In the genomic region with DNA sequence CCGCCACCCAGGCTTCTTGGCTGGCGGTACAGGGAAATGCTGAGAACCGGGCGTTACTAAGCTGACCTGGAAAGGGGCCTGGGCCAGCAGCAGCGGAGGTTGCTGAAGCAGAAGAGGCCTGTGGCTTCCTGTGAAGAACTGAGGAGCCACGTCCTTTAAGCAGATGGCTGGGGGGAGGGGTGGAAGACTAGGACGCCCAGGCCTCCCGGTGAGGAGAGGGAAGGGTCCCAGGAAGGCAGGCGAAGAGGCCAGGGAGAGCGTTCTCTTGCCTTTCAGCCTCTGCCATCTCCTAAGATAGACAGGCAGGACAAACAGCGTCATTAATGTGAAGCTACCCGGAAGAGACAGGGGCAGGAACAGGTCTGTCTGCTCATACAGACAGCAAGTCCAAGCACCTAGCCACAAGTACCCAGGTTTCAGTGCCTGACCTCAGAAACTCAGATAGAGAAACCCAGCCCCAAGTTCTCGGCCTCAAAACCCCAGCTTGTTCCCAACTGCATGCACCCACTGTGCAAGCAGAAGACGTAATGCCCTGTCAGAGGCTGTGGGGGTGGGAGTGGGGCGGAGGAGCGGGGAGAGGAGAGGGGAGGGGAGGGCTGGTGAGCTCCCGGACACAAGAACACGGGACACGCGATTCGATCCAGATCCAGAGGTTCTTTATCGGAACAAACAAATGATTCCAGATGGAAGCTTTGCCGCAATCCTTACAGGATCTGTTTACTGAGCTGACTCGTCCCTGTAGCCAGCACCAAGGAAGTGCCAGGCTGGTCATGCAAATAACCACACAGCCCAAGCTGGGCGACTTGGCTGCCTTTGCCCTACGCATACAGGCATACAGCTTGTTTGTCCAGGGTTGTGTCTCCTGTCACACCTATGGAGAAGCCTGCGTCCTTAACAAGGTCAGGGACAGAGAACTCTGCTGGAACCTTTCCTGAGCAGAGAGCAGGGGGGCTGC, we compare ENCODE assay signal across 8 mouse cellular contexts. TPM values are rescaled to one million over a fixed set of nuclear protein-coding genes. Genes with fewer than 3 reads are reported as not detected.
DNase-seq lines count a peak whose midpoint lies in the region; ATAC-seq and TF ChIP-seq lines count a peak whose summit lies in the region.

No protein-coding gene starts in this region.

- no peaks in the 10 kb centered on the region for H3K9me3 ChIP-seq in liver, embryonic 14.5 days (ENCODE audit: control insufficient read depth, low read length)

- 37% methylated on average over 27 of the region's 27 CpGs for WGBS in heart, adult 2 months
- 18% methylated on average over 27 of the region's 27 CpGs for WGBS in liver, embryonic 14.5 days (ENCODE audit: insufficient replicate concordance)
- 16% methylated on average over 27 of the region's 27 CpGs for WGBS in thymus, adult 2 months

- peak; percentile 24; the same call in 1 of the 2 replicates for TF ChIP-seq POLR2A in heart, adult 2 months (IDR thresholded peaks at IDR 0.05; ENCODE audit: insufficient read depth, low read depth, low read length)
- no peak; the same call in 1 of the 2 replicates for TF ChIP-seq POLR2A in thymus, adult 2 months (IDR thresholded peaks at IDR 0.05; ENCODE audit: control insufficient read depth, extremely low read depth, insufficient read depth, low read length, poor library complexity)

- intact Hi-C loops in heart, adult 2 months (cut with DNase I): loop anchor here (5.0 kb wide), 1 partner anchor 271 kb away; no protein-coding TSS in a partner anchor

- no peaks in the 10 kb centered on the region for H3K27me3 ChIP-seq in heart, adult 2 months (ENCODE audit: control insufficient read depth, insufficient read depth, low read length)
- H3K27me3 ChIP-seq in liver, embryonic 14.5 days (ENCODE audit: control insufficient read depth, insufficient read depth, low read length): no peaks in the 10 kb centered on the region
- H3K27me3 ChIP-seq in thymus, adult 2 months (ENCODE audit: control insufficient read depth, insufficient read depth, low read length): no peaks in the 10 kb centered on the region

- peaks cover 13% of the 10 kb centered on the region for H3K4me1 ChIP-seq in heart, adult 2 months (ENCODE audit: control insufficient read depth, insufficient read depth, low read length)
- H3K4me1 ChIP-seq in liver, embryonic 14.5 days (replicated peaks; ENCODE audit: control insufficient read depth in 2 of 2, insufficient read depth in 2 of 2, low read length in 1 of 2): peaks cover 0 to 22% of the 10 kb centered on the region in 2 experiments; a peak in 2 of 4 replicates
- peaks cover 36% of the 10 kb centered on the region for H3K4me1 ChIP-seq in thymus, adult 2 months (replicated peaks; ENCODE audit: control insufficient read depth, insufficient read depth, low read length)

- H3K79me2 ChIP-seq in heart, adult 2 months (replicated peaks; ENCODE audit: control insufficient read depth, insufficient read depth, low read length): no peaks in the 10 kb centered on the region

- DNase-seq in urinary bladder, adult 18-20 months (ENCODE audit: low spot score in 2 of 2): peak; percentile 38 to 56
- no peak for DNase-seq in urinary bladder, postnatal 10 days (ENCODE audit: low spot score)
- DNase-seq in embryo, embryonic 10.5 days (ENCODE audit: low spot score): peak; percentile 78
- DNase-seq in heart, adult 2 months: peak; percentile 67 to 74
- peak; percentile 37 for DNase-seq in kidney, adult 18-20 months
- DNase-seq in liver, embryonic 14.5 days (ENCODE audit: low read depth in 3 of 3, low spot score in 3 of 3): no peak
- peak; percentile 78 to 86 for DNase-seq in natural killer cell, adult 2 months (ENCODE audit: low spot score in 2 of 2)
- DNase-seq in thymus, adult 2 months: peak; percentile 83

- H3K27ac ChIP-seq in heart, adult 2 months: peak overlapping the region; percentile 36
- no peak overlapping the region for H3K27ac ChIP-seq in liver, embryonic 14.5 days
- H3K27ac ChIP-seq in thymus, adult 2 months (ENCODE audit: control insufficient read depth, insufficient read depth, low read length): peak overlapping the region; percentile 90

- peak overlapping the region; percentile 26 for H3K4me3 ChIP-seq in heart, adult 2 months
- peak overlapping the region in 1 of 2 experiments; percentile 14; a peak in 1 of 4 replicates for H3K4me3 ChIP-seq in liver, embryonic 14.5 days (ENCODE audit: insufficient read depth in 1 of 2, low read depth in 2 of 2, low read length in 2 of 2)
- peak overlapping the region; percentile 48 for H3K4me3 ChIP-seq in thymus, adult 2 months (ENCODE audit: control insufficient read depth, insufficient read depth, low read length)

- H3K9ac ChIP-seq in heart, adult 2 months (ENCODE audit: low read depth, low read length): peak overlapping the region; percentile 32
- no peak overlapping the region; the same call in 1 of the 2 replicates for H3K9ac ChIP-seq in liver, embryonic 14.5 days (replicated peaks)

- TF ChIP-seq CTCF in heart, adult 2 months (IDR thresholded peaks at IDR 0.05): no peak
- no peak for TF ChIP-seq CTCF in liver, embryonic 14.5 days (IDR thresholded peaks at IDR 0.05; ENCODE audit: low read depth)
- no peak for TF ChIP-seq CTCF in thymus, adult 2 months (IDR thresholded peaks at IDR 0.05; ENCODE audit: borderline replicate concordance, control insufficient read depth, extremely low read depth, insufficient read depth, low read length, poor library complexity)

- no peaks in the 10 kb centered on the region for H3K36me3 ChIP-seq in heart, adult 2 months (ENCODE audit: control insufficient read depth, insufficient read depth, low read length)
- H3K36me3 ChIP-seq in liver, embryonic 14.5 days (replicated peaks; ENCODE audit: control insufficient read depth, insufficient read depth, low read depth): no peaks in the 10 kb centered on the region
- no peaks in the 10 kb centered on the region for H3K36me3 ChIP-seq in thymus, adult 2 months (ENCODE audit: control insufficient read depth, insufficient read depth, low read length)

- H3K4me2 ChIP-seq in liver, embryonic 14.5 days (ENCODE audit: low read depth): peak overlapping the region; percentile 60

- peak; percentile 46; the same call in 1 of the 2 replicates for ATAC-seq in liver, embryonic 14.5 days (ENCODE audit: insufficient read depth)

- no peak for TF ChIP-seq EP300 in heart, adult 2 months (IDR thresholded peaks at IDR 0.05; ENCODE audit: insufficient read depth, low read depth, low read length)
- TF ChIP-seq EP300 in liver, embryonic 14.5 days (IDR thresholded peaks at IDR 0.05; ENCODE audit: low read depth): no peak

RNA-seq across cellular contexts. Expression of a gene that starts 24.0 kb away (rescaled TPM):
- total RNA-seq in heart, adult 2 months (2021): 10 to 100 TPM; 29.5 to 45.1 TPM
- polyA plus RNA-seq in heart, adult 2 months (2012; rRNA removed): 13.3 and 16.3 TPM in 2 replicates
- 4.4 and 7.4 TPM in 2 replicates for polyA plus RNA-seq in liver, embryonic 14.5 days (2012; rRNA removed)
- 24.8 and 26.5 TPM in 2 replicates for polyA plus RNA-seq in liver, embryonic 14.5 days (2014; fragmentation: Nextera tagmentation; extraction: Ambion mirVana)
- polyA plus RNA-seq in thymus, adult 2 months (2012; rRNA removed): 15.0 and 15.1 TPM in 2 replicates

RNA-seq across cellular contexts. Expression of a gene that starts 27.6 kb away (rescaled TPM):
- total RNA-seq in heart, adult 2 months (2021): under 1 TPM; 0.43 to 0.47 TPM
- 0.73 and 1.7 TPM in 2 replicates for polyA plus RNA-seq in heart, adult 2 months (2012; rRNA removed)
- 0.79 and 1.0 TPM in 2 replicates for polyA plus RNA-seq in liver, embryonic 14.5 days (2012; rRNA removed)
- 0.57 and 0.75 TPM in 2 replicates for polyA plus RNA-seq in liver, embryonic 14.5 days (2014; fragmentation: Nextera tagmentation; extraction: Ambion mirVana)
- 15.3 and 15.8 TPM in 2 replicates for polyA plus RNA-seq in thymus, adult 2 months (2012; rRNA removed)

Comparison
In these comparisons a context has a peak if more than half of its experiments do, and no peak if none do; other contexts are left out.
1. DNase-seq: peak in urinary bladder, adult 18-20 months (2 of 2), embryo, embryonic 10.5 days (single experiment), heart, adult 2 months (2 of 2), kidney, adult 18-20 months (single experiment), natural killer cell, adult 2 months (2 of 2) and thymus, adult 2 months (single experiment); none in urinary bladder, postnatal 10 days (single experiment) and liver, embryonic 14.5 days (0 of 3).